Mouse (Mus musculus) heart, adult 8-10 months (tissue): ENCODE data around the gene 1700020D05Rik. TPM values are rescaled to one million over a fixed set of nuclear protein-coding genes. Genes with fewer than 3 reads are reported as not detected.

Source experiments
- total RNA-seq, 4 experiments: library from RNA; stranded (reverse); gene quantifications; 2 replicates each; pipeline ENCODE4 v1.2.4; 2022

Gene 1700020D05Rik
- total RNA-seq, 4 experiments from 2014 or later, result 0.52 to 1.4 (median 0.81) TPM

Other genes starting within 250 kb of the 1700020D05Rik start
- gene Pacs1, start 230.7 kb downstream of the 1700020D05Rik start, total RNA-seq, result 10 to 100 TPM; 18.6 to 21.9 (median 20.8) TPM
- 100 to 1,000 TPM; 108 to 125 (median 119) TPM for gene Sf3b2, start 208.3 kb downstream of the 1700020D05Rik start, total RNA-seq
- 10 to 100 TPM; 22.3 to 32.9 (median 25.1) TPM for gene Gal3st3, start 205.5 kb downstream of the 1700020D05Rik start, total RNA-seq
- gene Catsper1, start 168.0 kb downstream of the 1700020D05Rik start, total RNA-seq, result not detected
- 10 to 100 TPM; 17.0 to 27.2 (median 23.5) TPM for gene Cst6, start 154.2 kb downstream of the 1700020D05Rik start, total RNA-seq
- gene Eif1ad, start 137.0 kb downstream of the 1700020D05Rik start, total RNA-seq, result 10 to 100 TPM; 15.7 to 21.5 (median 19.6) TPM
- 100 to 1,000 TPM; 110 to 123 (median 117) TPM for gene Banf1, start 136.6 kb downstream of the 1700020D05Rik start, total RNA-seq
- 10 to 100 TPM; 53.9 to 61.4 (median 59.2) TPM for gene Sart1, start 115.1 kb downstream of the 1700020D05Rik start, total RNA-seq
- gene Tsga10ip, start 101.3 kb downstream of the 1700020D05Rik start, total RNA-seq, result under 1 TPM; 0.25 to 0.75 (median 0.39) TPM
- 100 to 1,000 TPM; 337 to 351 (median 343) TPM for gene Drap1, start 78.8 kb downstream of the 1700020D05Rik start, total RNA-seq
- gene AI837181, start 78.6 kb downstream of the 1700020D05Rik start, total RNA-seq, result 10 to 100 TPM; 34.1 to 40.6 (median 36.2) TPM
- gene Fosl1, start 56.2 kb downstream of the 1700020D05Rik start, total RNA-seq, result under 1 TPM in 2 of 4 experiments, not detected in 2; 0.14 to 0.23 TPM
- 10 to 100 TPM in 1 of 4 experiments, 1 to 10 TPM in 3; 8.3 to 10.4 (median 8.9) TPM for gene Ccdc85b, start 45.9 kb downstream of the 1700020D05Rik start, total RNA-seq
- gene Fibp, start 43.2 kb downstream of the 1700020D05Rik start, total RNA-seq, result 10 to 100 TPM; 41.3 to 52.3 (median 49.2) TPM
- under 1 TPM in 3 of 4 experiments, not detected in 1; 0.29 to 0.38 (median 0.37) TPM for gene Ctsw, start 35.3 kb downstream of the 1700020D05Rik start, total RNA-seq
- gene Efemp2, start 29.8 kb downstream of the 1700020D05Rik start, total RNA-seq, result 10 to 100 TPM in 2 of 4 experiments, 1 to 10 TPM in 2; 6.5 to 11.2 (median 9.5) TPM
- gene Mus81, start 15.4 kb downstream of the 1700020D05Rik start, total RNA-seq, result 10 to 100 TPM; 15.8 to 27.3 (median 21.9) TPM
- gene Cfl1, start 13.3 kb downstream of the 1700020D05Rik start, total RNA-seq, result 100 to 1,000 TPM; 142 to 201 (median 170) TPM
- gene Snx32, start 6.8 kb upstream of the 1700020D05Rik start, total RNA-seq, result 1 to 10 TPM; 3.7 to 6.5 (median 6.0) TPM
- gene Ovol1, start 56.9 kb upstream of the 1700020D05Rik start, total RNA-seq, result not detected
- 1 to 10 TPM; 2.3 to 3.2 (median 2.7) TPM for gene Ap5b1, start 64.2 kb upstream of the 1700020D05Rik start, total RNA-seq
- 10 to 100 TPM; 49.9 to 66.3 (median 64.9) TPM for gene Rnaseh2c, start 98.1 kb upstream of the 1700020D05Rik start, total RNA-seq
- 10 to 100 TPM; 23.1 to 38.7 (median 29.3) TPM for gene Kat5, start 106.5 kb upstream of the 1700020D05Rik start, total RNA-seq
- gene Rela, start 133.7 kb upstream of the 1700020D05Rik start, total RNA-seq, result 10 to 100 TPM; 26.7 to 31.2 (median 28.5) TPM
- 10 to 100 TPM; 14.9 to 23.5 (median 17.8) TPM for gene Sipa1, start 159.9 kb upstream of the 1700020D05Rik start, total RNA-seq
- gene Map3k11, start 185.0 kb upstream of the 1700020D05Rik start, total RNA-seq, result 10 to 100 TPM; 22.1 to 24.1 (median 23.2) TPM
- gene Pcnx3, start 185.1 kb upstream of the 1700020D05Rik start, total RNA-seq, result 10 to 100 TPM; 18.0 to 21.9 (median 19.8) TPM
- gene Kcnk7, start 200.6 kb upstream of the 1700020D05Rik start, total RNA-seq, result not detected
- gene Ehbp1l1, start 222.5 kb upstream of the 1700020D05Rik start, total RNA-seq, result 100 to 1,000 TPM; 145 to 158 (median 149) TPM
- 10 to 100 TPM; 22.8 to 26.9 (median 24.2) TPM for gene Fam89b, start 225.9 kb upstream of the 1700020D05Rik start, total RNA-seq
- gene Ltbp3, start 237.1 kb upstream of the 1700020D05Rik start, total RNA-seq, result 10 to 100 TPM; 28.2 to 33.1 (median 31.7) TPM